Mouse (Mus musculus) liver, postnatal 0 days (tissue): ENCODE measurements at regions not wholly inside any gene's neighbourhood (a gene's known extent, or its start where the extent isn't known, plus 50 kb on each side); places are given as distances from the start of the nearest gene placed in this dataset.

Experiments
- ATAC-seq: fragments of 200-750 bp; cut with Nextera tagmentation; 2 replicates; pipeline ENCODE4 v1.8.0; 2017; ENCODE audit warnings: mild to moderate bottlenecking, moderate library complexity
- DNase-seq: peaks from one replicate; pipeline ENCODE4 v3.0.0-alpha.2; 2016
- H3K27ac ChIP-seq: fragments of 300-500 bp; sonication (generic); 2 replicates; pipeline ENCODE4 v1.5.1; 2014; ENCODE audit warnings: antibody characterized with exemption, moderate library complexity, mild to moderate bottlenecking, low read depth
- H3K27me3 ChIP-seq: fragments of 300-500 bp; sonication (generic); 2 replicates; pipeline ENCODE4 v1.6.1; 2014; ENCODE audit warnings: low read length, control low read depth, mixed read lengths; ENCODE audit not compliant: insufficient read depth
- H3K36me3 ChIP-seq: fragments of 300-500 bp; sonication (generic); replicated peaks from 2 replicates; pipeline ENCODE4 v1.6.1; 2014; ENCODE audit warnings: mild to moderate bottlenecking, control low read depth, low read length, moderate library complexity, mixed read lengths; ENCODE audit not compliant: insufficient read depth
- H3K4me1 ChIP-seq: fragments of 300-500 bp; sonication (generic); 2 replicates; pipeline ENCODE4 v1.6.1; 2014; ENCODE audit warnings: antibody characterized with exemption, mild to moderate bottlenecking, control low read depth; ENCODE audit not compliant: insufficient read depth
- H3K4me2 ChIP-seq: fragments of 300-500 bp; sonication (generic); 2 replicates; pipeline ENCODE4 v1.6.1; 2014; ENCODE audit warnings: low read depth, mild to moderate bottlenecking, low read length, moderate library complexity, mixed read lengths
- H3K4me3 ChIP-seq: fragments of 300-500 bp; sonication (generic); 2 replicates; pipeline ENCODE4 v1.5.1; 2014; ENCODE audit warnings: low read depth, low read length
- H3K9ac ChIP-seq: fragments of 300-500 bp; sonication (generic); replicated peaks from 2 replicates; pipeline ENCODE4 v1.6.1; 2014; ENCODE audit warnings: mild to moderate bottlenecking, moderate library complexity
- H3K9me3 ChIP-seq: fragments of 300-500 bp; sonication (generic); 2 replicates; pipeline ENCODE4 v1.6.1; 2016; ENCODE audit warnings: mild to moderate bottlenecking, control low read depth, low read length, mixed read lengths
- CTCF ChIP-seq: sonication (generic); IDR thresholded peaks from 2 replicates; pipeline ENCODE4 v1.5.1; 2016; ENCODE audit warnings: antibody characterized with exemption, low read depth
- EP300 ChIP-seq: IDR thresholded peaks from 2 replicates; pipeline ENCODE4 v1.6.1; 2016; ENCODE audit warnings: antibody characterized with exemption, low read depth, mild to moderate bottlenecking
- WGBS: fragments of 180-500 bp; shearing (Covaris S2); extraction: QIAGEN DNeasy Blood & Tissue Kit; methylation state at CpG from one replicate; pipeline ENCODE4 v1.1.7; 2014; ENCODE audit not compliant: insufficient replicate concordance; 5-methylcytosine and 5-hydroxymethylcytosine counted together

GRCm38 (mm10) chr3:144260886-144261285 is 55.9 kb upstream of the Lmo4 start:
- Histone ChIP-seq H3K27me3 (no peaks in the 10 kb centered on the region), H3K27ac (no peak overlapping the region), H3K4me3 (no peak overlapping the region), H3K9ac (no peak overlapping the region), H3K4me1 (peaks cover 5% of the 10 kb centered on the region), H3K9me3 (no peaks in the 10 kb centered on the region), H3K4me2 (no peak overlapping the region), H3K36me3 (no peaks in the 10 kb centered on the region)
- DNase-seq (no peak), ATAC-seq (no peak)
- TF ChIP-seq EP300 (no peak), CTCF (no peak)
- WGBS, result 54% methylated on average over 2 of the region's 2 CpGs

- Histone ChIP-seq H3K36me3 (no peaks in the 10 kb centered on the region), H3K9ac (no peak overlapping the region), H3K4me3 (no peak overlapping the region), H3K9me3 (no peaks in the 10 kb centered on the region), H3K27ac (no peak overlapping the region), H3K27me3 (no peaks in the 10 kb centered on the region), H3K4me1 (no peaks in the 10 kb centered on the region), H3K4me2 (no peak overlapping the region)
- ATAC-seq, result no peak
- TF ChIP-seq EP300, result no peak
- TF ChIP-seq CTCF, result no peak
- 65% methylated on average over 6 of the region's 6 CpGs for WGBS
- DNase-seq, result no peak
Observed at GRCm38 (mm10) chr3:144257714-144258517, 52.9 kb upstream of the Lmo4 start.

- ATAC-seq, result no peak
- WGBS, result 51% methylated on average over 9 of the region's 9 CpGs
Observed at GRCm38 (mm10) chr3:144257196-144257595, 52.2 kb upstream of the Lmo4 start.

GRCm38 (mm10) chr3:144255596-144256550 is 50.9 kb upstream of the Lmo4 start:
- no peak for TF ChIP-seq EP300
- no peak for TF ChIP-seq CTCF
- Histone ChIP-seq H3K4me1 (no peaks in the 10 kb centered on the region), H3K9ac (no peak overlapping the region), H3K4me2 (no peak overlapping the region), H3K9me3 (no peaks in the 10 kb centered on the region), H3K27ac (no peak overlapping the region), H3K27me3 (no peaks in the 10 kb centered on the region), H3K36me3 (no peaks in the 10 kb centered on the region), H3K4me3 (no peak overlapping the region)
- WGBS, result 68% methylated on average over 12 of the region's 12 CpGs
- DNase-seq (no peak), ATAC-seq (no peak)

More at GRCm38 (mm10) chr3:144257196-144257595, 52.2 kb upstream of the Lmo4 start:
- Histone ChIP-seq H3K4me2 (no peak overlapping the region), H3K27me3 (no peaks in the 10 kb centered on the region), H3K36me3 (no peaks in the 10 kb centered on the region), H3K4me1 (no peaks in the 10 kb centered on the region), H3K4me3 (no peak overlapping the region), H3K9me3 (no peaks in the 10 kb centered on the region), H3K9ac (no peak overlapping the region), H3K27ac (no peak overlapping the region)
- DNase-seq, result no peak
- TF ChIP-seq CTCF, result no peak
- no peak for TF ChIP-seq EP300
